Mouse (Mus musculus) layer of hippocampus, postnatal 36 days (tissue): Measurements from ENCODE around the gene Irf9. TPM values are rescaled to one million over a fixed set of nuclear protein-coding genes. Genes with fewer than 3 reads are reported as not detected.

Experiments used
- DNase-seq, 2 experiments: peaks; one replicate each; pipeline ENCODE4 v3.0.0; 2022
- total RNA-seq, 2 experiments: library from RNA; stranded (reverse); gene quantifications; 2 replicates each; pipeline ENCODE4 v1.2.3; 2021

Gene Irf9
- 10 to 100 TPM; 13.9 to 16.2 TPM for total RNA-seq

DNA sequence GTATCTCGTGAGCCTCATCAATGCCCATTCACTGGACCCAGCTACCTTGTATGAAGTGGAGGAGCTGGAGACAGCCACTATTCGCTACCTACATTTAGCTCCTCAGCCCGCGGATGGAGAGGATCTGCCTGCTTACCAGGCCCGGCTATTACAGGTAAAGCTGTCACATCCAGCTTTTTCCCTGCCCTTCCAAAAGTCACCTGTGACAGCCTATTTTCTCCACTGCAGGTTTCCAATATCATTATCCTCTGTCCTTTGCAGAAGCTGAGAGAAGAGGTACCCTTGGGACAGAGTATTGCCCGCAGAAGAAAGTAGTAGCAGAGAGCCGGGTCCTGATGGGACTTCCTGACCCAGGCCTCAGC, at the start of gene Irf9:
TSS of gene Irf9 (plus strand) at position 301 of the 362 bp plus-strand sequence.
- no peak for DNase-seq

DNA sequence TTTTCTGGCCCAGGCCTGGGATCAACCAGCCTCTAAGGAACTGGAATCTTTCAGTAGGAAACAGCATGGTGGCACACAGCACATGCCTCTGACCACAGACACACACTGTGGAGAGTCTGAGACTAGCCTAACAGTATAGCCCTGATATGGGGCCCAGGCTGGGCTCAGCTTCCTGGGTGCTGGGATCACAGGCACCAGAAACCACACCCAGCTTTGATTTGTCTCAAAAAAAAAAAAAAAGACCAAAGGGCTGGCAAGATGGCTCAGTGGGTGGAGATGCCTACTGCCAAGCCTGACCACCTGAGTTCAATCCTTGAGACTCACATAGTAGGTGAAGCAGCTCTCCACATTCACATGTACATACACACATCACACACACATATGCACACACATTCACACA, 48.7 kb upstream of the Irf9 start:
- DNase-seq = no peak

DNA sequence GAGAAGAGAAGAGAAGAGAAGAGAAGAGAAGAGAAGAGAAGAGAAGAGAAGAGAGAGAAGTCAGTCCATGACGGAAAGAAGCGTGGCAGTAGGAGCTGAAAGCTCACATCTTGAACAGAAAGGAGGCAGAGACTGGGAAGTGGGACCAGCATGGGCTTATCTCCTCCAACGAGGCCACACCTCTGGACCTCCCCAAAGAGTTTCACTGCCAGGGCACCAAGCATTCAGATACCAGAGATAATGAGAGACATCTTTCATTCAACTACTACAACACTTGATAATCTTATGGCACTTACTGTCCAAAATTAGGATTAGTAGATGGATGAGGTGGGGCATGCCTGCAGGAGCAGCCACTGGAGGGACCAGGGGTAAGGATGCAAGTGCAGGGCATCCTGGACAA, 47.6 kb upstream of the Irf9 start:
- DNase-seq = no peak

DNA sequence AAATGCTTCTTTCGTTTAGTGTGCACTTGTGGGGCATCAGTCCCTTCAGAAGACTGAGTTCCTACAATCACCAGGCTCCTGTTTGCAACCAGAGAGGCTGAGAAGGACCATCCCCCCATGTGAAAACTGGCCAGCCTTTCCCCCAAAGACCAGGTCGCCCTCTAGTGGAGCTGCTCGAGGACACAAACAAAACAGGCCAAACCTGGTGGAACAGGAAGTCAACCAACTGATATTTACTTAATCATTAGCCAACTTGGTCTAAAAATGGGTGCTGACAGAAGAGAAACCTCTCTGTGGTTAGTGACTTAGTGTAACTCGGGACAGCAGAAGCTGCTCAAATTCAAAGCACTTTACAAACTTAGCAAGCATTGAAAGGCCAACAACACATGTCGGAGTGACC, 46.4 kb upstream of the Irf9 start:
- DNase-seq = peak; percentile 70 to 72

DNA sequence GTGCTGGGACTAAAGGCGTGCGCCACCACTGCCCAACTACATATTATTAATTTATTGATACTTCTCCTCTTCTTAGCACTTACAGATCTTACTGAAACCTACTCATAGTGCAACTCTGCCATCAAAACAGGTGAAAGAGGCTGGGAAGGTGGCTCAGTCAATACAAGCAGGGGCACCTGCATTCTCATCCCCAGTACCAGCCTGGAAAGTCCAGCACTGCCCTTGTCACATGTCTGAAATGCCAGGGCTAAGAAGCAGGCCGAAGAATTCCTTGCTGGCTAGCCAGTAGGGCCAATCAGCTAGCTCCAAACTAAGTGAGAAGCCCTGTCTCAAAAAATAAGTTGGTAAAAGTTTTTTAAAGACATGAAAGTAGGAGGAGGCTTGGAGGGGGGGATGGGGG, 45.8 kb upstream of the Irf9 start:
- no peak for DNase-seq

DNA sequence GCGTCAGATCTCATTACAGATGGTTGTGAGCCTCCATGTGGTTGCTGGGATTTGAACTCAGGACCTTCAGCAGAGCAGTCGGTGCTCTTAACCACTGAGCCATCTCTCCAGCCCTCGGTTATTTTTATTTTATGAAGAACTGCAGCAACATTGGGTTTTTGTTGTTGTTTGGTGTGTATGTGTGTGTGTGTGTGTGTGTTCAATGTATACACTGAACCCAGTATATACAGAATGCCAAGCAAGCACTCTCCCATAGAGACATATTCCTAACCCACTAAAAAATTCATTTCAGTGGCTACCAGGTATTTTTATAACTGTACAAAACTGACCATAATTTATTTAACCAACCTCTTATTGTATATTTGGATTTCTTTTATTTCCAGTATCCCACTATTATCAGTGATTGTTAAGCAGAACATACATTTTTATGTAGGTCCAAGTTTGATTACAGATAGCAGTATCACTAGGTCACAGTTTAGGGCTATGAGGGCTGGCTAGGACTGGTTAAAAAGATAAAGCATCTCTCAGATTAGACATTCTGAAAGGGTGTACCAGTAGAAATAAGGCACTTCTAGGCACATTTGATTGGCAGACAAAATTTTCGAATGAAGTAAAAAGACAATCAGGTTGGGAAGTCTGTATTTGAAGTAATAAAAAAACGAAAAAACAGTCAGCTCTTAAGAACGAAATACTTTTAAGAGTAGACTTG, 44.5 kb upstream of the Irf9 start:
- no peak for DNase-seq

DNA sequence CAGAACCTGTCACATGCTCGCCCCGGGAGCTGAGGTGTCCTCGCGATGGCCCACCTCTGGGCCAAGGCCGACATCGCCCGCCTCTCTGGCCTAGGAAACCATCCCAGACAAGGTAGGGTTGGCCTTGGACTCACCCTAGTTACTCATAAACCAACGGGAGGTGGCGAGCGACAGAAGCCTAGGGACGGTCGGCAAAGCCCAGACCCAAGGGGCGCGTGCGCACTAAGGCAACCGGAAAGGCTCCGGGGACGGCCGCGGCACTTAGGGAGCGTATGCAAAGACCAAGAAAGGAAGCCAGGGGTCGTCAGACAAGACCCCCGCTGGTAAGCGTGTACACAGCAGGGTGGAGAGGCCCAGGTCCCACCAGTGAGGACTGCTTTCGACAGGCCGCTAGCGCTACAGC, 43.6 kb upstream of the Irf9 start, which contains the start of gene Dcaf11:
TSS of gene Dcaf11 (plus strand) at position 208 of the 403 bp plus-strand sequence.
- DNase-seq = peak; percentile 85 to 86

DNA sequence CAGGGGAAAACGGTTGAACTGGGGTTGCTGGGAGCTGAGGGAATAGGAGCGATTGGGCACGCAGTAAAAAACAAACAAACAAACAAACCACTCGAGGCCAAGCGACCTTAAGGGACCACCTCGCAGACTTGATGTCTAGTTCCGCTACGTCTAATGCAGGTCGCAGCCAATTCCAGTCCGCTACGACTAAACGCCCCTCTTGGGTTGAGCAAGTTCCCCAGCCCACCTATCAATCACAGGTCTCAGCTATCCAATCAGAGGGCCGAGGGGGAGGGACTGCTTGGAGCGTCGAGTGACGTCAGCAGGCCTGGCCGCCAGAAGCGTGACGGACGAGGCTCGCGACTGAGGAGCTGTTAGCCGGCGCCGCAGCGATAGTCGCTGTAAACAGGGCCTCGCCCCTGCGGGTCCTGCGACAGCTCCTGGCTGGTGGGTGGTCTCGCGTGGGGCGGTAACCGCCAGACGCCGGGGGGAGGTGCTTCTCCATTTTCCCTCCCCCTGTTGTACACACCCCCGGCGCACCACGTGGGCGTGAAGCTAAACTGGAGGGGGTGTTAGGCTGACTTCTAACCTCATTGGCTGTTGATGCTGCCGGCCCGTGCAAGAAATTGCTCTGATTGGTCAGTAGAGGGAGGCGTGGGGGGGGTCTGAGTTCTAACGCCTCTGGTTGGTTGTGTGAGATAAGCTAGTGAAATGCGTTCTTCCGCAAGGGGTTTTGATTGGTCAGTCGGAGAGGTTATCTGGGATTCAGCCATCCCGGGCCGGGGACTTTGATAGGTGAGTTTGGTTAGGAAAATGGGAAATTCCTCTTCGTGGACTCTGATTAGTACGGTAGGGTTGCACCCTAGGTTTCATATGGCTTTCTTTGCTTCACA, 42.9 kb upstream of the Irf9 start, which contains the start of gene A730061H03Rik:
TSS of gene A730061H03Rik (minus strand) at position 205 of the 872 bp plus-strand sequence.
- peak; percentile 98 to 99 for DNase-seq

DNA sequence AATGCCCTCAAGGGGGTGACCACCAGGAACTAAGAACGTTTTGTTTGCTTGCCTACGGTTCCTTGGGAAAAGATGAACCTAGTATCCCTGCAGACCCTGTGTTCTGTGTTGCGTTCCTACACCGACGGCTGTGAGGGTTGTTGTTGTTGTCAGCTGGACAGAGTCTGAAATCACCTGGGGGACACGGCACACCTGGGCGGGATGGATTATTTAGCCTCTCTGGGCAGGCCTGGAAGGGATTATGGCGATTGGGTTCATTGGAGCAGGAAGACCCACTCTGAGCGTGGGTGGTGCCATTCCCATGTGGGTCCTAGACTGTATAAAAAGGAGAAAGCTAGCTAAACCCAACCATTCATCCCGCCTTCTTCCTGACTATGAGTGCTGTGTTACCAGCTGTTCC, 41.5 kb upstream of the Irf9 start:
- no peak for DNase-seq

DNA sequence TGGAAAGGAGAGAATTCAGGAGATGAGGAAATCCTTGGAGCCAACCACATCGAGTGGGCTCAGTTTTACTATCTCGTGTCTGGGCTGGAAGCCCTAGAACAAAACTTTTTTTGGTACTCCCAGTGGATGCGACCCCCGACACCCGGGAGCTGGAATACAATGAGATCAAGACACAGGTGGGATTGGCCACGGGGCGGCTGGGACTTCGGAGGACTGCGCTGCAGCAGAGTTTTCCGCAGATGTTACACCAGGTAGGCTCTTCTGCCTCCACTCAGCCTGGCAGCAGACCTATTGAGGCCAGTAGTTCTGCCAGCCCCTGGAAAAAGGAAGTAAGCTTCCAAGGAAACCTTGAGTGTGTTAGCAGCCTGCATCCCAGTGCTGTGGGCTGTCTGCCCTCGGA, 40.1 kb upstream of the Irf9 start:
- DNase-seq = no peak

DNA sequence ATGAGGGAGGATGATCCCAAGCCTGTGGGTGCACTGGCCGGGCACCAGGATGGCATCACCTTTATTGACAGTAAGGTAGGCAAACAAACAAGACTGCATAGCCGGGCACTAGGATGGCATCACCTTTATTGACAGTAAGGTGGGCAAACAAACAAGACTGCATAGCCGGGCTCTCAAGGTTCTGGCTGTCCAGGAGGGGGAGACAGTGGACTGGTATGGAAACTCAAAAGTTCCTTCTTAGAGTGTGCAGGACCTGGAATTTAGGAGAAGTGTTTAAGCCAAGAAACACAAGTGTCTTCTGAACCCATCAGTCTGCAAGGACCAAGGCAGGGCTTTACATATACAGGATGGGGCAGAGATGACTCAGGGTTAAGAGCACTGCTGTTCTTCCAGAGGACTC, 37.6 kb upstream of the Irf9 start:
- DNase-seq = no peak

DNA sequence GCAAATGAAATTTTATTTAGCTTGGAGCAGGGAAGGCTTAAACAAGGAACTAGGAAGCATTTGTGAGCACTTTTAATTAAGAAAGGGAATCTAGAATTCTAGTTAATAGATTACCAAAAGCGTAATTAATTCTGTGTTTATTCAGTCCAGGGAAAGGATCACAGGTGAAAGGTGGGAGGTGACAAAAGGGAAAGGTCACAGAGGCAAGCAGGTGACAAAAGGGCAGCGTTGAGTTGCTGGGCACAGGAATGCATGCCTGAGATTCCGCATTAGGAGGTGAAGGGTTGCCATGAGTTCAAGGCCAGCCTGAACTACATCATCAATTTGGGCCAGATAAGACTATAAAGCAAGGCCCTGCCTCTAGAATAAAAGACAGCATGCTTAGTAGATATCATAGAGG, 35.9 kb upstream of the Irf9 start:
- no peak for DNase-seq

DNA sequence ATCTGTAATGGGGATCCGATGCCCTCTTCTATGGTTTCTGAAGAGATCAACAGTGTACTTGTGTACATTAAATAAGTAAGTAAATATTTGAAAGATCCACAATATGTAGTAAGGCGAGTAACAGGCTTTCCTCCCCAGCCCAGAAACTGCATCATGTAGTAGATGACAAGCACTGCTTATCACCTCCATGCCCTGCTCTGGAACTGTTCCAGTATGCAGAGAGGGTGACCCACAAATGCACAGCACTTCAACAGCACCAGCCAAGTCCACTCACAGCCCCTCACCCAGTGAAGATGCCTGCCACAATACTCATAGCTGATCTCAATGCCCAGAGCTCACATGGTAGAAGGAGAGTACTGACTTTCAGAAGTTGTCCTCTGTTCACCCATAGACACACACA, 32.8 kb upstream of the Irf9 start:
- DNase-seq = no peak

DNA sequence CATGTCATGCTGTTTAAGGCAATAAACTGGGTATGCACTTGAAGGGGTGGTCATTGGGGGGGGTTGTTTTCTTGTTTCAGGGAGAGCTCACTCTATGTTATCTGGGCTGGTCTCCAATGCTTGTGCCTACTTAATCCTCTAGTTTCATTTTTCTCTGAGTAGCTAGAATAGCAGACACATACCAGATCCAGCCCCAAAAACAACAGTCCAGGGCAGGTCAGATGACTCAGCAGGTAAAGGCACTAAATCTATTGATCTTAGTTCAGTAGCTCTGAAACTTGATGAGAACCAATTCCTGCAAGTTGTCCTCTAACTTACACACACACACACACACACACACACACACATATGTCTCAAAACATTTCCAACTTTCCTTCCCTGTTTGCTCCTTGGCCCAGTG, 31.6 kb upstream of the Irf9 start:
- no peak for DNase-seq

DNA sequence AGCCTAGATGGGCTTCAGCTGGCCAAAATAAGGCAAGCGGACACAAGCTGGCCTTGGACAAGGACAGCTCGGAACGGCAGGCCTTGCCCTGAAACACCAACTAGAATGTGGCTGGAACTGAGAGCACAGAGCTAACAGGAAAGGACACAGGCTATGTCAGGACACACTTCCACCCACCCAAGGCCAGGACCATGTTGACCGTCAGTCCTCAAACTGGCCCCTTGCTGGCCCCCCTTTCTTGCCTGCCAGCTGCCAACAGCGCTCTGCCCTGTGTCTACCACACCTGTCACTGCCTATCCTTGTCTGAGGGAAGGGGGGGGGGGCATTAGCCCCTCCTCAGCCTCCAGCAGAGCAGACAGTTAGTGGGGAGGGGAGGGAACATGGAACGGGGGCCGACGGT, 28.1 kb upstream of the Irf9 start, which contains the start of gene Fitm1:
TSS of gene Fitm1 (plus strand) at position 316 of the 400 bp plus-strand sequence.
- DNase-seq = no peak

DNA sequence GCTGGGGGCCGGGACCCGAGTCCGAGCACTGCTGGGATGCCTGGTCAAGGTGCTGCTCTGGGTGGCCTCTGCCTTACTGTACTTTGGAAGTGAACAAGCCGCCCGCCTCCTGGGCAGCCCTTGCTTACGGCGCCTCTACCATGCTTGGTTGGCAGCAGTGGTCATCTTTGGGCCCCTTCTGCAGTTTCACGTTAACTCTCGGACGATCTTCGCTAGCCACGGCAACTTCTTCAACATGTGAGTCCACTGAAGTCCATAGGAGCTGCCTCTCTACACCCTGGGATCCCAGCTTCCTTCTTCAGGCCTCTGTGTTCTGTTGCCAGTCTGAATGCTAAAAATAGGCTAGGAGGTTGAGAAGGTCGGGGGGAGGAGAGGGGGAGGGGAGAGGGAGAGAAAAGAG, 27.7 kb upstream of the Irf9 start:
- no peak for DNase-seq

DNA sequence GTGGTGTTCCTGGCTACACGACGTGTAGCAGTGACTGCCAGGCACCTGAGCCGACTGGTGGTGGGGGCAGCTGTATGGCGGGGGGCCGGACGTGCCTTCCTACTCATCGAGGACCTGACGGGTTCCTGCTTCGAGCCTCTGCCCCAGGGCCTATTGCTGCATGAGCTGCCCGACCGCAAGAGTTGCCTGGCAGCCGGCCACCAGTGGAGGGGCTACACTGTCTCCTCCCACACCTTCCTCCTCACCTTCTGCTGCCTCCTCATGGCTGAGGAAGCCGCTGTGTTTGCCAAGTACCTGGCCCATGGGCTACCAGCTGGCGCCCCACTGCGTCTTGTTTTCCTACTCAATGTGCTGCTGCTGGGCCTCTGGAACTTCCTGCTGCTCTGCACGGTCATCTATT, 27.0 kb upstream of the Irf9 start:
- no peak for DNase-seq

DNA sequence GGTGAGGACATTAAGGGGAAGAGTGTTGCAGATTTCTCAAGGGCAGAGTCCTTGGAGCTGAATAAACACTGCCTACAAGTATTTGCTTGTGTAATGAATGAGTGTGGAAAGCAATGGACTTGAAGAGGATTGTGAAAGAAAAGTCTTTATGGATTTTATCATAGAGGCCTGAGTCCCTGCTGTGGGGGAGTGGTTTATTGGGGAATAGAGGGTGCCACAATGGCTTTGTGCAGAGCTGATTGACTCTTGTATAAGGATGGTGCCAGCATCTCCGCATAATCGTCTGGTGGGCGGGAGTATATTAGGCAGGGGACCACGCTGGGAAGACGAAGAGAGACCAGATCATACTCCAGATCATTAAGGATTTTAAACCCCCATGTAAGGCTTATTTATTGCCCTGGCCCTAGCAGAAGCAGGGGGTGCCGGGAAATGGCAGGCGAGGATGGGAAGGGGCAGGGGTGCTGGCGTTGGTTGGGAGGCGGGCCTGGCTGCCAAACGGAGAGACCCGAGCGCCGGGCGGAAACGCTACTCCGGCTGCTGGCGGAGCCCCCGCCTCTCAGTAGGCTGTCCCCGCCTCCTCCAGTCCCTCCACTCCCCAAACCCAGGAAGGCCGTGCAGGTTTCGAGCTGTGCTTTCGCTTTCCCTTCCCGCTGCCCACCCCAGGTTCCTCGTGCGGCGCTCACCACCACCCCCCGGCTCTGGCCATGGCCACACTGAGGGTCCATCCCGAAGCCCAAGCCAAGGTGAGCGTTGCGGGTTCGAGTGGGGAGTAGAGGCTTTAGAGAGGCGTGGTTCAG, 25.3 kb upstream of the Irf9 start, which contains the start of gene Psme1:
TSS of gene Psme1 (plus strand) at position 253 of the 797 bp plus-strand sequence.
- DNase-seq = peak; percentile 69 to 77

DNA sequence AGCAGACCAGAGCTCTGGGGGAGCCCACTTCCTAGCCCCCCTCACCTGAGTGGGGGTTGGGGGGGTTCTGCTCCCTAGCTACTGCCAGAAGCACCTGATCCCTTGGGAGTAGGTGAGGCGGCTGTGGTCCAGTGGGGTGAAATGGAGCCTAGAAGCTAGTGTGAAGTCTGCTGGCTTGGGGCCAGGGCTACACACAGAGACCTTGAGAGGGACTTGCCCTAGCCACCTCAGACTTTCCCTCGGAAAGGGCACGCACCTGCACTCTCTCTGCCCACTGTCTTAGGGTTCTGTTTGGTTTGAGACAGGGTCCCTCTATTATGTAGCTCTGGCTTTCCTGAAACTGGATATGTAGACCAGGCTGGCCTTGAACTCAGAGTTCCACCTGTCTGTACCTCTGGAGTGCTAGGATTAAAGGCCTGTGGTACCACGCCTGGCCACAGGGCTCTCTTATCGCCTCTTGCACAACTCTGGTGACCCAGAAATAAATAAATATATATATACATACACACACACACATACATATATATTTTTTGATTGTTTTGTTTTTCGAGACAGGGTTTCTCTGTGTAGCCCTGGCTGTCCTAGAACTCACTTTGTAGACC, 24.6 kb upstream of the Irf9 start:
- no peak for DNase-seq

DNA sequence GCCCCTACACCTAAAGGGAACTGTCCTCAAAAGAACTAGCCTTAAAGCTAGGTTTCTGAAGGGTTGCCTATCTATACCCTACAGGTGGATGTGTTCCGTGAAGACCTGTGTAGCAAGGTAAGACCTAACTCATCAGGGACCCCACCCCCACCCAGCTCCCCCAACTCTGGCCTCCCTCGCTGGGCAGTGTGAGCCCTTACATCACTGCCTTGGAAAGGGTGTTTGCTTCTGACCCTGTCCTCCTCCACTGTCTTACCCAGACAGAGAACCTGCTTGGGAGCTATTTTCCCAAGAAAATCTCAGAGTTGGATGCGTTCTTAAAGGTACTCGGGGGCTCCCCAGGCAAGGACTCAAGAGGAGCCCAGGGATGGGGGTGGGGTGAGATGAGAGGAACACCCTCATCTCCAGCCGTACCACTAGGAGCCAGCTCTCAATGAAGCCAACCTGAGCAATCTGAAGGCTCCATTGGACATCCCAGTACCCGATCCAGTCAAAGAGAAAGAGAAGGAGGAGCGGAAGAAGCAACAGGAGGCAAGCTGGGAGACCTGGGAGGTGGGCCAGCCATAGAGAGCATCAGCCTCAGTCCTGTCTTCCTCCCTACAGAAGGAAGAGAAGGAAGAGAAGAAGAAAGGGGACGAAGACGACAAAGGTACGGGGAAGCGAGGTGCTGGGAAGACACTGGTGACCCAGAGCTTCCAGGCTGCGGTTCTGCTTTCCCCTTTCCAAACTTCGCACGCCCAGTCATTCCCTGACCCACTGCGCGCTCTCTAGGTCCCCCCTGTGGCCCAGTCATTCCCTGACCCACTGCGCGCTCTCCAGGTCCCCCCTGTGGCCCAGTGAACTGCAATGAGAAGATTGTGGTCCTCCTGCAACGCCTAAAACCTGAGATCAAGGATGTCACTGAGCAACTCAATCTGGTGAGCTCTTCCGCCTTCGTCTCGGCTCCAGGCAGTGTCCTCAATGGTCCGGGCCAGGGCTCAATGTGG, 23.6 kb upstream of the Irf9 start:
- DNase-seq = no peak

DNA sequence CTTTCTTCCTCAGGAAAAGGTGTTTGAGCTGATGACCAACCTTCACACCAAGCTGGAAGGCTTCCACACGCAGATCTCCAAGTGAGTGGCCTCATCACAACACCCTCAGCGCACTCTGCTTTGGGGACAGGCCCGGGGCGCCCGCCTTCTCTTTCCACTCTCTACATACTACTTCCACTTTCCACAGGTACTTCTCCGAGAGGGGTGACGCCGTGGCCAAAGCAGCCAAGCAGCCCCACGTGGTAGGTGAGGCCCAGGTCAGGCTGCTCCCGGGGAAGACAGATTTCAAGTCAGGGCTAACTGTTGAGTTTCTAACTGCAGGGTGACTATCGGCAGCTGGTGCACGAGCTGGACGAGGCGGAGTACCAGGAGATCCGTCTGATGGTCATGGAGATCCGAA, 22.6 kb upstream of the Irf9 start:
- no peak for DNase-seq
